Comparison of ENCODE assay signal across 18 mouse cellular contexts in the genomic region with DNA sequence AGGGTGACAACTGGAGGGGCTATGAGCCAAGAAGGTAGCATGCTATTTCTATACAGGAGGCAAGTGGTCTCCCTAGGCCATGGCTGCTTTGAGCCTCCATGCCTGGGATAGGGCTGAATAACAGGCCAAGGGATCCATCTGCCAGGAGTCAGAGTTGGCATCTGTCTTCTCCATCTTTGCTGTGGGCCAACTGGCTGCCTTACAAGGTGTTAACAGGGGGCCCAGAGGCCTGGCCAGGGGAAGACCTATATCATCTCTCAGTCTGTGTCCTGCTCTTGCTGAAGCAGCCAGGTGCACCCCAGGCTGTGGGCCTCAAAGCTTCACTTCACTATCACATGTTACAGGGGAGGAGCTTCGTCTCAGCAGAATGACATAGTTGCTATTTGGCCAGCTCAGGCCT.
DNase-seq lines count a peak whose midpoint lies in the region; ATAC-seq and TF ChIP-seq lines count a peak whose summit lies in the region.
"Had no signal": no experiment of that assay in that cellular context is flagged by ENCODE, and none has a peak within 500 bp of the region (broad histone marks: within the 10 kb centered on the region; RNA-seq: fewer than 3 reads in every experiment).

No protein-coding gene starts in this region.

- H3K36me3 ChIP-seq in forebrain, embryonic 15.5 days, result no peaks in the 10 kb centered on the region
- no peaks in the 10 kb centered on the region for H3K36me3 ChIP-seq in forebrain, embryonic 10.5 days (replicated peaks)
- H3K36me3 ChIP-seq: hindbrain, embryonic 10.5 days; liver, embryonic 13.5 days; lung, embryonic 15.5 days; midbrain, embryonic 10.5 days had no signal

- no peak overlapping the region for H3K4me2 ChIP-seq in forebrain, embryonic 15.5 days (replicated peaks)
- H3K4me2 ChIP-seq: liver, embryonic 13.5 days; lung, embryonic 15.5 days had no signal

- 91% methylated on average over 1 of the region's 1 CpGs for WGBS in forebrain, embryonic 15.5 days
- WGBS in forebrain, embryonic 10.5 days, result 86% methylated on average over 1 of the region's 1 CpGs
- 48% methylated on average over 1 of the region's 1 CpGs for WGBS in lung, adult 2 months

- H3K9ac ChIP-seq in forebrain, embryonic 15.5 days (replicated peaks), result no peak overlapping the region
- H3K9ac ChIP-seq: liver, embryonic 13.5 days; lung, embryonic 15.5 days had no signal

- H3K27me3 ChIP-seq in forebrain, embryonic 15.5 days, result no peaks in the 10 kb centered on the region
- peaks cover 16% of the 10 kb centered on the region for H3K27me3 ChIP-seq in forebrain, embryonic 10.5 days (ENCODE audit: poor library complexity, severe bottlenecking)
- H3K27me3 ChIP-seq: lung, embryonic 15.5 days had no signal

- no peak overlapping the region for H3K27ac ChIP-seq in forebrain, embryonic 15.5 days (replicated peaks)
- no peak overlapping the region for H3K27ac ChIP-seq in forebrain, embryonic 10.5 days
- H3K27ac ChIP-seq: hindbrain, embryonic 10.5 days; liver, embryonic 13.5 days; lung, embryonic 15.5 days; macrophage; midbrain, embryonic 10.5 days had no signal

- no peak for DNase-seq in forebrain, embryonic 10.5 days (ENCODE audit: extremely low spot score, low spot score)
- peak; percentile 5 for DNase-seq in A20 (ENCODE audit: low read depth, low spot score)
- peak; percentile 82 to 85 for DNase-seq in cerebellum, adult 18-20 months
- peak; percentile 86 to 88 for DNase-seq in cerebellum, postnatal 25 days
- no peak for DNase-seq in spleen, postnatal 14 days (ENCODE audit: low spot score in 2 of 2)
- DNase-seq in lung, adult 2 months, result no peak
- DNase-seq: adrenal gland, postnatal 14 days; gastrocnemius, postnatal 36 days; kidney, adult 8-10 months; kidney, postnatal 25 days; liver, embryonic 13.5 days; right cerebral cortex, postnatal 4 days; thymus, postnatal 36 days had no signal

- H3K4me1 ChIP-seq in forebrain, embryonic 15.5 days, result peaks cover 31% of the 10 kb centered on the region
- H3K4me1 ChIP-seq in forebrain, embryonic 10.5 days, result peaks cover 11% of the 10 kb centered on the region
- peaks cover 20% of the 10 kb centered on the region for H3K4me1 ChIP-seq in lung, adult 2 months (ENCODE audit: control insufficient read depth, insufficient read depth, low read length)
- H3K4me1 ChIP-seq: liver, embryonic 13.5 days had no signal

- no peaks in the 10 kb centered on the region for H3K9me3 ChIP-seq in forebrain, embryonic 15.5 days
- H3K9me3 ChIP-seq in forebrain, embryonic 10.5 days, result no peaks in the 10 kb centered on the region
- H3K9me3 ChIP-seq: hindbrain, embryonic 10.5 days; liver, embryonic 13.5 days; lung, embryonic 15.5 days; midbrain, embryonic 10.5 days had no signal

- TF ChIP-seq CTCF in lung, adult 2 months (IDR thresholded peaks at IDR 0.05; ENCODE audit: insufficient read depth, low read length), result no peak

- TF ChIP-seq POLR2A in lung, adult 2 months (IDR thresholded peaks at IDR 0.05; ENCODE audit: borderline replicate concordance, extremely low read depth, low read depth, low read length), result no peak

- 0 out of 2 replicates have a peak, but pooled peaks have one; percentile 12 for ATAC-seq in forebrain, embryonic 15.5 days (replicated peaks)

- no peak overlapping the region for H3K4me3 ChIP-seq in forebrain, embryonic 15.5 days
- H3K4me3 ChIP-seq in forebrain, embryonic 10.5 days, result no peak overlapping the region
- H3K4me3 ChIP-seq in lung, adult 2 months (replicated peaks; ENCODE audit: extremely low read depth, low read depth, low read length), result no peak overlapping the region
- H3K4me3 ChIP-seq: hindbrain, embryonic 10.5 days; liver, embryonic 13.5 days; lung, embryonic 15.5 days; midbrain, embryonic 10.5 days had no signal

Comparison
In these comparisons a context has a peak if more than half of its experiments do, and no peak if none do; other contexts are left out.
1. DNase-seq: peak in A20 (single experiment), cerebellum, adult 18-20 months (2 of 2) and cerebellum, postnatal 25 days (2 of 2); none in forebrain, embryonic 10.5 days (single experiment), spleen, postnatal 14 days (0 of 2) and lung, adult 2 months (single experiment).